Mouse (Mus musculus) neutrophil, adult 65 days (primary cell): ENCODE measurements around the gene Olfr971. TPM values are rescaled to one million over a fixed set of nuclear protein-coding genes. Genes with fewer than 3 reads are reported as not detected.

Experiments used
- total RNA-seq: library from RNA; stranded (reverse); gene quantifications from 2 replicates; pipeline ENCODE4 v1.2.4, GENCODE M21; 2023

The Olfr971 gene
- total RNA-seq: not detected in 2 replicates

DNA sequence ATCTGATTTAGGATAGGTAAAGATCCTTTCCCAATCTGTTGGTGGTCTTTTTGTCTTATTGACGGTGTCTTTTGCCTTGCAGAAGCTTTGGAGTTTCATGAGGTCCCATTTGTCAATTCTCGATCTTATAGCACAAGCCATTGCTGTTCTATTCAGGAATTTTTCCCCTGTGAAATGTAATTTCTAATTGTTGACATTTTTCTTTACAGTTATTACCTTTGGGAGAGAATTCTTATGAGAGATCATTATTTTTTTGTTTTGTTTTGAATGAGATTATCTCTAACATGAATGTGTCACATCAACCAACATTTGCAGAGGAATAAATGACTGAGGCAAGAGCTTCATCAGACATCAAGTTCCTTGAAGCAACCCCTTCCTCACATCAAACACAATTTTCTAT is at the start of gene Olfr971:
Olfr971 (plus strand) TSS at position 301 of the 400 bp plus-strand sequence.

GRCm38 (mm10) chr9:39790558-39790957 is 46.1 kb upstream of the Olfr971 start, which contains the start of gene Olfr969:
Gene Olfr969 (plus strand): TSS chr9:39790945.

DNA sequence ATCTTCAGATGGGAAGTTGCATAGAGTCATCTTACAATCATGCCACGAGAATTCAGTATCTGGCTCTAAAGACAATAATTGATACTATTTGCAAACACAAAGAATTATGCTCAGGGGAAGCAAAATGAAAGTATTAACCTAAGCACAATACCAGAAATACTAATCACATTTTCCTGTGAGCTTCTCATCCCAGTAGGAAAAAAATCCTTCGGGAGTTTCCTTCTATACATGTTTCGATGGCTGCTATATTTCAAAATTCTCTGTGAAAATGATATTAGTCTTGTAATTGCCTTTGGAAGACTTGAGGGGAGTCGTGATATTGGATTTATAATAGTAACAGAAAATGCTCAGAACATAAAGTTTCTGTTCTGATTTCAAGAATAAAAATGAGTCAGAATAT is 28.1 kb upstream of the Olfr971 start, which contains the start of gene Olfr970:
Olfr970 (plus strand) TSS at position 301 of the 400 bp plus-strand sequence.

DNA sequence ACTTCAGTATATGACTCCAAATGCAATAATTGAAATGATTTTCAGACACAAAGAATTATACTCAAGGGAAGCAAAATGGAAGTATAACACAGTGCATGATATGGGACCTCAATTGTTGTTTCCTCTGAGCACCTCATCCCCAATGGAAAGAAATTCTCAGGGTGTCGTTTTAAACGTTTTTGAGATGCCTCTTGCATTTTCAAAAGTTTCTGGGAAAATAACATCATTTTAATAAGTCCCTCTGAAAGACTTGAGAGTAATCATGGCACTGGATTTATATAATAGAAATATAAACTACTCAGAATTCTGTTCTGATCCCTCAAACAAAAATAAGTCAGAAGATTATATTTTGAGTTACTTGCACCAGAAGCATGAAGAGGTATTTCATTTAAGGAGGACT is 29.4 kb downstream of the Olfr971 start, which contains the start of gene Olfr972:
Olfr972 (plus strand) TSS at position 301 of the 400 bp plus-strand sequence.

Other genes with a start within 250 kb of the Olfr971 start
- not detected in 2 replicates for gene AW551984, start 232.5 kb upstream of the Olfr971 start, total RNA-seq
- not detected in 2 replicates for gene Olfr148, start 226.2 kb upstream of the Olfr971 start, total RNA-seq
- gene Olfr960, start 215.5 kb upstream of the Olfr971 start, total RNA-seq: not detected in 2 replicates
- gene Olfr961, start 191.8 kb upstream of the Olfr971 start, total RNA-seq: not detected in 2 replicates
- gene Olfr963, start 169.7 kb upstream of the Olfr971 start, total RNA-seq: not detected in 2 replicates
- gene Olfr149, start 129.8 kb upstream of the Olfr971 start, total RNA-seq: not detected in 2 replicates
- gene Olfr965, start 125.5 kb upstream of the Olfr971 start, total RNA-seq: not detected in 2 replicates
- gene Olfr150, start 105.9 kb upstream of the Olfr971 start, total RNA-seq: not detected in 2 replicates
- not detected in 2 replicates for gene Olfr967, start 90.6 kb upstream of the Olfr971 start, total RNA-seq
- not detected in 2 replicates for gene Olfr968, start 53.6 kb upstream of the Olfr971 start, total RNA-seq
- gene Olfr969, start 45.9 kb upstream of the Olfr971 start, total RNA-seq: not detected in 2 replicates
- not detected in 2 replicates for gene Olfr970, start 28.0 kb upstream of the Olfr971 start, total RNA-seq
- gene Olfr972, start 29.5 kb downstream of the Olfr971 start, total RNA-seq: not detected in 2 replicates
- not detected in 2 replicates for gene Olfr229, start 70.5 kb downstream of the Olfr971 start, total RNA-seq
- not detected in 2 replicates for gene Olfr974, start 100.6 kb downstream of the Olfr971 start, total RNA-seq
- gene Olfr975, start 115.2 kb downstream of the Olfr971 start, total RNA-seq: not detected in 2 replicates
- not detected in 2 replicates for gene Olfr976, start 124.3 kb downstream of the Olfr971 start, total RNA-seq
- gene Olfr978, start 155.2 kb downstream of the Olfr971 start, total RNA-seq: not detected in 2 replicates
- gene Olfr979, start 166.6 kb downstream of the Olfr971 start, total RNA-seq: not detected in 2 replicates
- not detected in 2 replicates for gene Olfr980, start 172.7 kb downstream of the Olfr971 start, total RNA-seq
- gene Olfr981, start 184.6 kb downstream of the Olfr971 start, total RNA-seq: not detected in 2 replicates
- not detected in 2 replicates for gene Olfr982, start 237.0 kb downstream of the Olfr971 start, total RNA-seq